Mouse (Mus musculus) cortical plate, adult 2 months (tissue): ENCODE data around the gene Cxcr1.

Source experiments
- CTCF ChIP-seq: fragments of 200-500 bp; IDR thresholded peaks from 2 replicates; pipeline ENCODE4 v1.5.1; 2011; ENCODE audit warnings: mild to moderate bottlenecking, control low read depth, low read length; ENCODE audit not compliant: insufficient read depth; ENCODE audit errors: extremely low read depth
- POLR2A ChIP-seq: fragments of 200-500 bp; IDR thresholded peaks from 2 replicates; pipeline ENCODE4 v1.6.1; 2011; ENCODE audit warnings: mild to moderate bottlenecking, low read length, control low read depth; ENCODE audit not compliant: insufficient read depth; ENCODE audit errors: extremely low read depth

- TF ChIP-seq CTCF (no peak), POLR2A (no peak)
These were observed 43.3 kb downstream of the Cxcr1 start for GRCm38 (mm10) chr1:74151091-74151490.
